Mouse (Mus musculus) neural tube, embryonic 12.5 days (tissue): ENCODE measurements around the gene Tex52. TPM values are rescaled to one million over a fixed set of nuclear protein-coding genes. Genes with fewer than 3 reads are reported as not detected.

Source experiments
- polyA plus RNA-seq: library from polyadenylated mRNA; unstranded; fragments of >200 nt; fragmentation: Nextera tagmentation; extraction: Ambion mirVana; gene quantifications from 2 replicates; pipeline ENCODE4 v1.2.1, GENCODE M21; 2016

Tex52 gene
- polyA plus RNA-seq, 1 experiment from 2014 or later: 0.34 TPM

Other genes with a start within 250 kb of the Tex52 start
- gene Tspan9, start 231.9 kb upstream of the Tex52 start, polyA plus RNA-seq: 57.5 and 58.4 TPM in 2 replicates
- 1.6 TPM in 2 replicates for gene Tead4, start 74.6 kb upstream of the Tex52 start, polyA plus RNA-seq
- 18.9 and 20.5 TPM in 2 replicates for gene Tulp3, start 19.6 kb upstream of the Tex52 start, polyA plus RNA-seq
- 147 and 154 TPM in 2 replicates for gene Rhno1, start 12.5 kb upstream of the Tex52 start, polyA plus RNA-seq
- 32.0 and 36.8 TPM in 2 replicates for gene Foxm1, start 12.5 kb upstream of the Tex52 start, polyA plus RNA-seq
- not detected in 2 replicates for gene Gm44596, start within 50 bp of the Tex52 start, polyA plus RNA-seq
- 4.6 and 4.8 TPM in 2 replicates for gene Nrip2, start 23.8 kb downstream of the Tex52 start, polyA plus RNA-seq
- 38.6 and 38.8 TPM in 2 replicates for gene Itfg2, start 49.5 kb downstream of the Tex52 start, polyA plus RNA-seq
- 404 and 410 TPM in 2 replicates for gene Fkbp4, start 63.2 kb downstream of the Tex52 start, polyA plus RNA-seq
- gene Pzp, start 151.3 kb downstream of the Tex52 start, polyA plus RNA-seq: not detected in 2 replicates
- gene A2ml1, start 206.2 kb downstream of the Tex52 start, polyA plus RNA-seq: not detected in 2 replicates
- gene Klrb1a, start 248.1 kb downstream of the Tex52 start, polyA plus RNA-seq: not detected in 2 replicates